Mouse (Mus musculus): ENCODE data around the gene Neu1. TPM values are rescaled to one million over a fixed set of nuclear protein-coding genes. Genes with fewer than 3 reads are reported as not detected.
A peak's percentile ranks its signal among the peaks of the same experiment; 100 is the strongest.
"Not testable (repeated sequence)": the region's sequence is repeated elsewhere in the genome, so short reads cannot be mapped to it uniquely, and the experiment has no call there.

Neu1 gene
- total RNA-seq, 4 experiments from 2014 or later, result 38.3 to 46.8 (median 41.7) TPM

- DNase-seq (ENCODE audit: low spot score in 2 of 2), result no peak
Measured at GRCm38 (mm10) chr17:34947606-34948005, 16.6 kb downstream of the Neu1 start.

- DNase-seq (ENCODE audit: low spot score in 2 of 2), result not testable (repeated sequence)
Measured at GRCm38 (mm10) chr17:34948721-34949552, 17.9 kb downstream of the Neu1 start.

GRCm38 (mm10) chr17:34949553-34949969 lies 18.5 kb downstream of the Neu1 start:
- DNase-seq (ENCODE audit: low spot score in 2 of 2), result no peak

- no peak for DNase-seq (ENCODE audit: low spot score in 2 of 2)
Measured at GRCm38 (mm10) chr17:34950514-34951455, 19.7 kb downstream of the Neu1 start.

GRCm38 (mm10) chr17:34951636-34952377 lies 20.8 kb downstream of the Neu1 start:
- peak in 1 of 2 experiments; percentile 51 for DNase-seq (ENCODE audit: low spot score in 2 of 2)

GRCm38 (mm10) chr17:34952378-34953040 lies 21.5 kb downstream of the Neu1 start:
- peak in 1 of 2 experiments; percentile 79 for DNase-seq (ENCODE audit: low spot score in 2 of 2)

- no peak for DNase-seq (ENCODE audit: low spot score in 2 of 2)
Measured at GRCm38 (mm10) chr17:34953258-34953657, 22.2 kb downstream of the Neu1 start.

- no peak for DNase-seq (ENCODE audit: low spot score in 2 of 2)
Measured at GRCm38 (mm10) chr17:34953904-34954303, 22.9 kb downstream of the Neu1 start.

- no peak for DNase-seq (ENCODE audit: low spot score in 2 of 2)
Measured at GRCm38 (mm10) chr17:34954831-34955230, 23.8 kb downstream of the Neu1 start.

- no peak for DNase-seq (ENCODE audit: low spot score in 2 of 2)
Measured at GRCm38 (mm10) chr17:34955884-34956283, 24.8 kb downstream of the Neu1 start.

- DNase-seq (ENCODE audit: low spot score in 2 of 2), result no peak
Measured at GRCm38 (mm10) chr17:34956340-34956739, 25.3 kb downstream of the Neu1 start.

- DNase-seq (ENCODE audit: low spot score in 2 of 2), result not testable (repeated sequence)
Measured at GRCm38 (mm10) chr17:34957291-34957690, 26.2 kb downstream of the Neu1 start.

- DNase-seq (ENCODE audit: low spot score in 2 of 2), result not testable (repeated sequence)
Measured at GRCm38 (mm10) chr17:34957966-34958365, 26.9 kb downstream of the Neu1 start.

GRCm38 (mm10) chr17:34958734-34959129 lies 27.7 kb downstream of the Neu1 start:
- DNase-seq (ENCODE audit: low spot score in 2 of 2), result not testable (repeated sequence)

- DNase-seq (ENCODE audit: low spot score in 2 of 2), result peak; percentile 74 to 82
Measured at GRCm38 (mm10) chr17:34959130-34959778, 28.2 kb downstream of the Neu1 start, which contains the start of gene Hspa1b. Gene Hspa1b (minus strand): TSS chr17:34959238.

GRCm38 (mm10) chr17:34959881-34960515 lies 28.9 kb downstream of the Neu1 start:
- DNase-seq (ENCODE audit: low spot score in 2 of 2), result no peak

- DNase-seq (ENCODE audit: low spot score in 2 of 2), result no peak
Measured at GRCm38 (mm10) chr17:34960702-34961493, 29.8 kb downstream of the Neu1 start.

- no peak for DNase-seq (ENCODE audit: low spot score in 2 of 2)
Measured at GRCm38 (mm10) chr17:34962125-34962524, 31.1 kb downstream of the Neu1 start.

- no peak for DNase-seq (ENCODE audit: low spot score in 2 of 2)
Measured at GRCm38 (mm10) chr17:34962841-34963240, 31.8 kb downstream of the Neu1 start.

Measured in layer of hippocampus, adult 8-10 months (tissue).